Mouse (Mus musculus): ENCODE data around the gene Cep131. TPM values are rescaled to one million over a fixed set of nuclear protein-coding genes. Genes with fewer than 3 reads are reported as not detected.

Cep131 gene
- 41.4 and 42.5 TPM in 2 replicates for polyA plus RNA-seq (2016; fragmentation: Nextera tagmentation; extraction: Ambion mirVana)

DNA sequence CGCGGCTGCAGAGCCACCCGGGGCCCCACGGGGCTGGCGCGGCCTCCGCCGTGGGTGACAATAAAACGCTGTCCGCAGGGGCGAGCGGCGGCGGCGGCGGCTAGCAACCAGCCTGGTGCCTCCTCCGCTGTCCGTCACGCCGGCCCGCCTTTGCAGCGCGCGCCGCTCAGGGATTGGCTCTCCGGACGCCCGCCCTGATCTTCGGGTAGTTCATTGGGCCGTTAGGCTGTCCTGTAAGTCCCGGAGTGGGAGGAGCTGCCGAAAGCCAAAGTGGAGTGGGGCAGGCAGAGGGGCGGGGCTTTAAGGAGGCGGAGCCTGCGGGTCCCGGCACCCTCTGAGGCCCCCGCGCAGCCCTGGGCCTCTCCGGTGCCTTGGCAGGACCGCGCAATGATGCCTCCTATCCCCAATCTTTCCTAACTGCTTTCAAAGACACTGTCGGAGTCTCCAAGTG is at the start of gene Cep131:
Gene Cep131, minus strand, starts transcription at position 126 of the 451 bp plus-strand sequence.
- 2% methylated on average over 42 of the region's 42 CpGs for WGBS
- peak within 1 kb of the TSS; percentile 96 for H3K27ac ChIP-seq
- H3K27me3 ChIP-seq (ENCODE audit: poor library complexity, severe bottlenecking), result no peaks in the 10 kb centered on the region
- H3K36me3 ChIP-seq (replicated peaks), result peaks cover 47% of the 10 kb centered on the region
- peaks cover 28% of the 10 kb centered on the region for H3K4me1 ChIP-seq
- H3K9me3 ChIP-seq, result no peaks in the 10 kb centered on the region
- H3K4me3 ChIP-seq, result peak within 1 kb of the TSS; percentile 97
- DNase-seq (ENCODE audit: extremely low spot score, low spot score), result peak; percentile 98

DNA sequence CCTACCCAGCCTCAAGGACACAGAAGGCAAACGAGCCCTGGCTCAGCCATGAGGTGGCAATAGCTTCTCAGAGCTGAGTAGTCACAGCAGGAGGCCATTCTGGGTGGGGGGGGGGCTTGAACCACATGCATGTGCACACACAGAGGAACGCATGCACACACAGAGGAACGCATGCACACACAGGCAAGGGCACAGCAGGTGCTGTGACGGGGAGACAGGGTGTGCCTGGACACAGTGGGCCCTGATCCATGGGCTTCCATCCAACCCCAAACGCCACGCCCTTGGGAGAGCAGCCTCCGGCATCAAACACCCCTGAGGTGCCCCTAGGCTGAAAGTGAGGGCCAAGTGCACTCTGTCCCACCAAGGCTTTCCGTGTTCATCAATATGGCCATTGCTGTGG is 49.6 kb upstream of the Cep131 start:
- peak overlapping the region; percentile 17; the same call in 1 of the 2 replicates for H3K27ac ChIP-seq

DNA sequence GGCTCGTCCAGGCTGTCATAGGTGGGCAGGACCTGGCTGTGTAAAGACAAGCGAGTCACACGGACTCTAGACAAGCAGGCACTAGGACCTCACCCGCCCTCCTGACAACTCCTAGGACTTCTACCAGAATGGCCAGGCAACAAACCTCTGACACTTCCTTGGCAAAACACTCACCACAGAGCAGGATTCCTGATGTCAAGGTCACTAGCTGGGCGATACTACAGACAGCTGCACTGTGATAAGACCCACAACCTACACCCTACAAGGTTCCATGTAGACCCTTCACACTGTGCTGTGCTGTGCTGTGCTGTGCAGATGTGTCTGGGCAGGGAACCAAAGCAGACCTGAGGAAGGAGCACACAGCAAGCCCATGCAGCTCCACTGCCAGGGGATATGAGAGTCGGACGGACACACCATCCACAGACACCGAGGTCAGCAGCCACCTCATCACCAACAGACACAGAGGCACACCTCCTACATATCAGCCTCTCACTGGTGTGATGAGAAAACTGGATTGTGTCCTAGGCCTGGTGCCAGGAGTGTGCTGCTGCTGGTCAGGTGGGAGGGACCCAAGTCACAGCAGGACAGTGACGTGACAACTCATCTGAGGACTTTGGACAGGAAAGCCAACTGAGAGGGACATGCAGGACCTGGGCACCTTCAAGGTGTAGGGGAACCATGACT is 48.4 kb upstream of the Cep131 start:
- DNase-seq (ENCODE audit: extremely low spot score, low spot score), result no peak
- no peak overlapping the region for H3K4me3 ChIP-seq
- H3K27ac ChIP-seq, result no peak overlapping the region
- H3K27me3 ChIP-seq (ENCODE audit: poor library complexity, severe bottlenecking), result no peaks in the 10 kb centered on the region
- peaks cover 94% of the 10 kb centered on the region for H3K36me3 ChIP-seq (replicated peaks)
- peaks cover 31% of the 10 kb centered on the region for H3K4me1 ChIP-seq
- WGBS, result 94% methylated on average over 9 of the region's 9 CpGs
- no peaks in the 10 kb centered on the region for H3K9me3 ChIP-seq

More for the DNA sequence above, 49.6 kb upstream of the Cep131 start:
- Histone ChIP-seq H3K4me3 (no peak overlapping the region), H3K4me1 (peaks cover 34% of the 10 kb centered on the region), H3K9me3 (no peaks in the 10 kb centered on the region), H3K36me3 (replicated peaks) (peaks cover 88% of the 10 kb centered on the region), H3K27me3 (ENCODE audit: poor library complexity, severe bottlenecking) (no peaks in the 10 kb centered on the region)
- WGBS, result 90% methylated on average over 8 of the region's 8 CpGs
- no peak for DNase-seq (ENCODE audit: extremely low spot score, low spot score)

DNA sequence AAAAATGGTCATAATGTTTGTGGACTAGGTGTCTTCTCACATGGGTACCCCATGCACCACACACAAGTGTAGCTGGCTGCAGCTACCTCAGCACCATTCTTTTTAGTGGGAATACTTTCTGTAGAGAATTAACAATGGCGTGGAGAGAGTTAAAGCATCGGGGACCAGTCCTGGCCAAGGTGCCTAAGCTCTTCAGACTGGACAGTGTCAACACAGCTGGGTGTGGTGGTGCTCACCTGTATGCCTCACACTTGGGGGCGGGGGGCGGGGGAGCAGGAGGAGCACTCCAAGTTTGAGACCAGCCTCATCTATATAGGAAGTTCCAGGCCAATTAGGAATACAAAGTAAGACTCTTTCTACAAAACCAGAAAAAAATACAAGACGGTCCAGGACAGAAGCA is 47.5 kb upstream of the Cep131 start:
- 95% methylated on average over 5 of the region's 5 CpGs for WGBS
- peaks cover 94% of the 10 kb centered on the region for H3K36me3 ChIP-seq (replicated peaks)
- H3K9me3 ChIP-seq, result no peaks in the 10 kb centered on the region
- peaks cover 30% of the 10 kb centered on the region for H3K4me1 ChIP-seq
- H3K27ac ChIP-seq, result no peak overlapping the region
- H3K4me3 ChIP-seq, result no peak overlapping the region
- no peak for DNase-seq (ENCODE audit: extremely low spot score, low spot score)
- H3K27me3 ChIP-seq (ENCODE audit: poor library complexity, severe bottlenecking), result no peaks in the 10 kb centered on the region

DNA sequence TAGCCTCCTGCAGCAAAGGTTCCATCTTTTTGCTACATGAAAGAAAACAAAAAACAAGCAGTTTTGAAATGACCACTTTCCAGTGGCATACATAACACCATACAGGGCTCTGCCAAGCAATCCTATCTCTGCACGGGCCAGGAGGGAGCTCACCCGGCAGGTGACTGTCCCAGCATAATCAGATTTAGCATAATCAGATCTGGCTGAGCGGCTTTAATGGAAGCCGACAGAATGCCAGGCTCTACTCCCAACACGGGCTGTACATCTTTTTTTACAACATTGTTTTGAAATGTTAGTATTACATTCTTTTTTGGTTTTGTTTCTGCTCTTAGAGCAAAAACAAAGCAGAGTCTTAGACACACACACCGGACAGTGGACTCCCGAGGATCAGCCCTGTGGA is 42.7 kb upstream of the Cep131 start:
- no peaks in the 10 kb centered on the region for H3K27me3 ChIP-seq (ENCODE audit: poor library complexity, severe bottlenecking)
- no peaks in the 10 kb centered on the region for H3K9me3 ChIP-seq
- 89% methylated on average over 7 of the region's 7 CpGs for WGBS
- no peak for DNase-seq (ENCODE audit: extremely low spot score, low spot score)
- no peak overlapping the region for H3K27ac ChIP-seq
- peaks cover 94% of the 10 kb centered on the region for H3K36me3 ChIP-seq (replicated peaks)
- no peaks in the 10 kb centered on the region for H3K4me1 ChIP-seq
- no peak overlapping the region for H3K4me3 ChIP-seq

DNA sequence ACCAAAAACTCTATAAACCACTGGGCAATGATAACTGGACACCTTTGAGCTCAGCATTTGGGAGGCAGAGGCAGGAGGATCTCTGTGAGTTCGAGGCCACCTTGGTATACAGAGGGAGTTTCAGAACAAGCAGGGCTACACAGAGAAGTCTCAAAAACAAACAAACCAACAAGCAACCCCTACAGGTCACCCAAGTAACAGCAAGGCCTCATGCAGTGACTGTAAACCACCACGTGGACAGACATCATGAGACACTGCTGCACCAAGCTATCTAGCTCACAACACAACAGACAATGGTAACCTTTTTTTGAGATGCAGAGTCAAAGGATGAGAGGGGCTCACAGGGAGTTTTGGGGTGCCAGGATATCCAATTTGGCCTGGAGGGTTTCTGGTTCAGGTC is 40.2 kb upstream of the Cep131 start:
- DNase-seq (ENCODE audit: extremely low spot score, low spot score), result no peak
- Histone ChIP-seq H3K27me3 (ENCODE audit: poor library complexity, severe bottlenecking) (no peaks in the 10 kb centered on the region), H3K36me3 (replicated peaks) (peaks cover 88% of the 10 kb centered on the region), H3K9me3 (no peaks in the 10 kb centered on the region), H3K27ac (no peak overlapping the region), H3K4me1 (no peaks in the 10 kb centered on the region), H3K4me3 (no peak overlapping the region)
- 84% methylated on average over 2 of the region's 2 CpGs for WGBS

DNA sequence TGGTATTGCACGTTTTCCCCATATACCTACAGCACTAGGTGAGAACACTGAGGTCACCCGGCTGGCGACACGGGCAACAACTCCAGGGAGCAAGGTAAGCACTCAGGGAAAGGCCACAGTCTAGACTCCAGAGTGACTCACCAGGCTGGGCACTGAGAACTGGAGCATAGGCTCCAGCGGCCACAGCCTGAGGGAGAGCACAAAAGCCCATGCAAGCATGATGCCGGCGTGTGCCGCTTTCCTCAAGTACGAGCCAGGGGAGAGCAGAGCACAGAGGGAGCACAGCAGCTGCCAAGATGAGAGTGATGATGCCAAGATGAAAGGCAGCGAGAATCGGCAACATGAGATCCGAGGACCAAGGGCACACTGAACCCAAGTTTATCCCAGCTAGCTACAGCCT is 35.5 kb upstream of the Cep131 start:
- 91% methylated on average over 12 of the region's 12 CpGs for WGBS
- Histone ChIP-seq H3K27ac (no peak overlapping the region), H3K4me1 (no peaks in the 10 kb centered on the region), H3K36me3 (replicated peaks) (peaks cover 73% of the 10 kb centered on the region), H3K4me3 (no peak overlapping the region), H3K9me3 (no peaks in the 10 kb centered on the region), H3K27me3 (ENCODE audit: poor library complexity, severe bottlenecking) (no peaks in the 10 kb centered on the region)
- no peak for DNase-seq (ENCODE audit: extremely low spot score, low spot score)

DNA sequence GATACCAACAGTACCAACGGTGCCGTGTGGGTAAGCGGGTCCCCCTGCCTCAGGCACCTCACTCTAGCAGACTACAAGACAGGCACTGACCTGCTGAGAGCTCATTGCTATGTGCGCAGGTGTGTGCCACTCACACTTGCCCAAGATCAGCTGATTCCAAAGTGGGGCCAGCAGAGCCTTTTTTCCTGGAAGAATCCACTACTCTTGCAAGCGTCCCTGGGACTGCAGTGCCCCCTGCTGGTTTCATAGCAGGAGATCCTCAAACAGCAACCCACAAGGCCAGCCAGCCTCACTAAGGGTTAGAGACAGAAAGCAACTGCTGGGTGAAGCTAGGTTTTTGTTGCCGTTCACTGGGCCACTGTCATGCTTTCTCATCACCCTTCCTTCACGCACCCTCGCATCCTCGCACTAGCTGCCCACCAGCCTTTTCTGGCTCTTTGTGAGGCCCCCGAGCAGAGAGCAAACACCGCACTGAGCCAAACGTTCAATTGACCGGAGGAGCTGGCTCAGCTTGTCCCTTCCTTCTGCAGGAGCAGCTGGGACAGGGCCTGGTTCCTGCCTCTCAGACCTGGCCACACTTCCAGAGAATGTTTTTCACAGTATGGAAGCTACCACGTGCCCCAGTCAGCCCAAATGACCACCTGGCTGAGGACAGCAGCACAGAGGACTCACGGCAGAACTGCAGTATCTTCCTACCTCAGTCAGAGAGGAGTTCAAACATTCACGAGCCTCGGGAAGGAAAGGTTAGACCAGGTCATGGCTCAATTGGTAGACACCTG is 34.2 kb upstream of the Cep131 start:
- H3K27me3 ChIP-seq (ENCODE audit: poor library complexity, severe bottlenecking), result no peaks in the 10 kb centered on the region
- no peaks in the 10 kb centered on the region for H3K9me3 ChIP-seq
- H3K4me1 ChIP-seq, result no peaks in the 10 kb centered on the region
- 83% methylated on average over 17 of the region's 17 CpGs for WGBS
- DNase-seq (ENCODE audit: extremely low spot score, low spot score), result peak; percentile 40
- peaks cover 74% of the 10 kb centered on the region for H3K36me3 ChIP-seq (replicated peaks)
- H3K27ac ChIP-seq, result 0 out of 2 replicates have a peak overlapping the region, but pooled peaks have one; percentile 7
- H3K4me3 ChIP-seq, result no peak overlapping the region

DNA sequence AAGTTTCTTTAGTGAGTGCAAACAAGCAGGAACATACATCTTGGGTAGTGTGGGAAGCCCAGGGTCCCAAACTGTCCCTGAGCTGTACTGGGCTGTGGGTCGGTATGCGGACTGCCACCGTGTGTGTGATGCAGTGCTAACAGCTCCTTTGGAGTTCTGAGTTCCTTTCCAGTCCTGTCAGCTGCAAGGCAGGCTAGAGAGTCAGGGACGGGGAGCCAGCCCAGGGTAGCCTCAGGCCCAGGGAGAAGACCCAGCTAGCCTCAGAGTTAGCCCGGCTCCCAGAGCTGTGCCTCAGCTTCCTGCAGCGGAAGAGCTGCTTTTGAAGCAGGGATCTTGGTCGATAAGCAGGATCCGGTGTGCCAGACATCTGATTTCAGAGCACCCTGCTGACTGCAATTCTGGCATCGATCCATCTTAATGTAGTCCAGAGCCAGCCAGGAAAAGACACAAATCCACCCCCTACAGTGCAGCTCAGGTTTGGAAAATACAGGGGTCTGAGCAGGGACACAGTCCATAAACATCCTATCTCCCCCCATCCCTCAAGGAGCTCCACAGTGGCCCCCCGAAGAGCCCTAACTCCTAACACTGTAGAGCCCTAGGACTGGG is 33.4 kb upstream of the Cep131 start:
- no peak for DNase-seq (ENCODE audit: extremely low spot score, low spot score)
- Histone ChIP-seq H3K4me3 (no peak overlapping the region), H3K27ac (no peak overlapping the region), H3K9me3 (no peaks in the 10 kb centered on the region), H3K27me3 (ENCODE audit: poor library complexity, severe bottlenecking) (no peaks in the 10 kb centered on the region), H3K36me3 (replicated peaks) (peaks cover 77% of the 10 kb centered on the region), H3K4me1 (no peaks in the 10 kb centered on the region)
- WGBS, result 87% methylated on average over 10 of the region's 10 CpGs

DNA sequence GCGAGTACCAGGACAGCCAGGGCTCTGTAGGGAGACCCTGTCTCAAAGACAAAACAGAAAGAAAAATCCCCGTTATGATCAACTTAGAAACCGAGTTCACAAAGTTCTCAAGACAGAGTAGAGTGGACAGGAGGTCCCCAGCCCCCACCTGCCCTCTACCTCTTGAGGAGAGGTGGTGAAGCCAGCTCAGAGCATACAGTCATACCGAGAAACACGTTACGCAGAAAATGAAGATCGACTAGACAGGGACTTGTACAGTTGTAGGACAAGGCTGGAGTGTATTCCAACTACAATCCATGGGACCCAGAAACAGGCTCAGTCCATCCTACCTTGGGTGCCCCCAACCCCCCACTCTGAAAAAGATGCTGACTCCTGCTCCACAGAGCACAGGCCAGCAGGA is 32.5 kb upstream of the Cep131 start:
- DNase-seq (ENCODE audit: extremely low spot score, low spot score), result no peak
- Histone ChIP-seq H3K27ac (no peak overlapping the region), H3K9me3 (no peaks in the 10 kb centered on the region), H3K4me1 (peaks cover 6% of the 10 kb centered on the region; the same call in 1 of the 2 replicates), H3K4me3 (no peak overlapping the region), H3K27me3 (ENCODE audit: poor library complexity, severe bottlenecking) (no peaks in the 10 kb centered on the region), H3K36me3 (replicated peaks) (peaks cover 78% of the 10 kb centered on the region)
- 97% methylated on average over 7 of the region's 7 CpGs for WGBS

DNA sequence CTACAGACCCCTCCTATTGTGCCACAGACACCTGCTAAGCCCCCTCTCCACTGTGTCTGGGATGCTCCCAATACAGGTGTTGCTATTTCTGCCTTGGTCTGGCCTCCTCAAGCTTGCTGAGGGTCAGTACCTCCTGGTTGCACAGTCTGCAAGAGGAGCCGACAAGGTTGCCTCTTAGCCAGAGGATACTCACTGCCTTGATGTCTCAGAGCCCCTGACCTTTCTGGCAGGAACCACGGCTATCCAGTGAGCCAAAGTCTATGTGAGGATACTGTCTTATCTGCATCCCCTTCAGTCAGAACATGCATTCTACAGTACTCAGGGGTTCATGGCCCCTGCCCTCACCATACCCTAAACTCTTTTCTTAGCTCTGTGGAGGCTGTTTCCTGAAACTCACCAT is 31.0 kb upstream of the Cep131 start:
- no peaks in the 10 kb centered on the region for H3K27me3 ChIP-seq (ENCODE audit: poor library complexity, severe bottlenecking)
- H3K36me3 ChIP-seq (replicated peaks), result peaks cover 79% of the 10 kb centered on the region
- peaks cover 6% of the 10 kb centered on the region; the same call in 1 of the 2 replicates for H3K4me1 ChIP-seq
- DNase-seq (ENCODE audit: extremely low spot score, low spot score), result no peak
- H3K4me3 ChIP-seq, result no peak overlapping the region
- no peak overlapping the region for H3K27ac ChIP-seq
- no peaks in the 10 kb centered on the region for H3K9me3 ChIP-seq
- WGBS, result 89% methylated on average over 2 of the region's 2 CpGs

DNA sequence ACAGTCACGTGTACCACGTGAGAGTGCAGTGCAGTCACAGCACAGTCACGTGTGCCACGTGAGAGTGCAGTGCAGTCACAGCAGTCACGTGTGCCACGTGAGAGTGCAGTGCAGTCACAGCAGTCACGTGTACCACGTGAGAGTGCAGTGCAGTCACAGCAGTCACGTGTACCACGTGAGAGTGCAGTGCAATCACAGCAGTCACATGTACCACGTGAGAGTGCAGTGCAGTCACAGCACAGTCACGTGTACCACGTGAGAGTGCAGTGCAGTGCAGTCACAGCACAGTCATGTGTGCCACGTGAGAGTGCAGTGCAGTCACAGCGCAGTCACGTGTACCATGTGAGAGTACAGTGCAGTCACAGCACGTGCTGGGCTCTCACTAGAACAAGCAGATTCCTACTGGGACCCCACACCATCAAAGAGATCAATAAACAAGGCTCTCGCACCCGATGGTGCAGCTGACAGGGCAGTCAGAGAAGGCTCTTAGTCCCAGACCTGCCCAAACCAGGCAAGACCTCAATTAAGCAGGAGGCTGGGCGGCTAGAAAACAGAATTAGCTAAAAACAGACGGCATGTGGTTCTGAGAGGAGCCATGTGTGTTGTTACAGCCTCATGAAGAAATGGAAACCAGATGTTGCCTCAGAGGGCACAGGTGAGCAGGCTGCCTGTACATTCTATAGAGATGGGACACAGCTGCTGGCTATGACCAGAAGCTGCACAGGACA is 28.0 kb upstream of the Cep131 start:
- no peaks in the 10 kb centered on the region for H3K27me3 ChIP-seq (ENCODE audit: poor library complexity, severe bottlenecking)
- H3K4me1 ChIP-seq, result peaks cover 13% of the 10 kb centered on the region; the same call in 1 of the 2 replicates
- H3K27ac ChIP-seq, result no peak overlapping the region
- H3K36me3 ChIP-seq (replicated peaks), result peaks cover 71% of the 10 kb centered on the region
- no peak overlapping the region for H3K4me3 ChIP-seq
- H3K9me3 ChIP-seq, result no peaks in the 10 kb centered on the region
- 88% methylated on average over 21 of the region's 21 CpGs for WGBS
- DNase-seq (ENCODE audit: extremely low spot score, low spot score), result no peak
